Mouse (Mus musculus) CH12.LX (cell line): ENCODE data around the gene Hist1h2ae. TPM values are rescaled to one million over a fixed set of nuclear protein-coding genes. Genes with fewer than 3 reads are reported as not detected.

Experiments used
- DNase-seq: peaks from one replicate; pipeline ENCODE4 v3.0.0-alpha.2; 2013; ENCODE audit errors: extremely low read depth
- H3K27ac ChIP-seq: 2 replicates; pipeline ENCODE4 v1.5.1; 2012; ENCODE audit warnings: low read depth, mild to moderate bottlenecking, control low read depth, moderate library complexity; ENCODE audit not compliant: insufficient read depth
- H3K27me3 ChIP-seq: replicated peaks from 2 replicates; pipeline ENCODE3; 2012; ENCODE audit warnings: inconsistent platforms
- H3K36me3 ChIP-seq, 2 experiments: replicated peaks in 1 of 2; 2 replicates each; pipeline versions ENCODE3 to v1.6.1; 2012; ENCODE audit warnings: inconsistent platforms in 1 of 2, low read length in 1 of 2, mild to moderate bottlenecking in 1 of 2, mixed read lengths in 1 of 2, moderate library complexity in 1 of 2; ENCODE audit not compliant: control insufficient read depth in 1 of 2, insufficient read depth in 1 of 2
- H3K4me1 ChIP-seq, 2 experiments: 2 replicates each; pipeline ENCODE4 v1.6.1; 2012; ENCODE audit warnings: inconsistent platforms in 1 of 2, moderate library complexity in 1 of 2; ENCODE audit not compliant: insufficient read depth in 2 of 2, control insufficient read depth in 1 of 2
- H3K4me2 ChIP-seq: 2 replicates; pipeline ENCODE4 v1.6.1; 2012; ENCODE audit warnings: low read depth, mild to moderate bottlenecking, control low read depth; ENCODE audit not compliant: poor library complexity, insufficient read depth, severe bottlenecking
- H3K4me3 ChIP-seq, 3 experiments: fragments of 150-350 bp in 1 of 3; sonication (generic) in 1 of 3; replicated peaks in 1 of 3; 2 replicates each; pipeline versions ENCODE3 to v1.5.1; 2011 to 2012; ENCODE audit warnings: low read depth in 2 of 3, low read length in 2 of 3, mild to moderate bottlenecking in 2 of 3, moderate library complexity in 2 of 3, control low read depth in 1 of 3, improper control_type of control experiment in 1 of 3, inconsistent platforms in 1 of 3, mixed read lengths in 1 of 3; ENCODE audit not compliant: poor library complexity in 1 of 3
- H3K79me2 ChIP-seq: replicated peaks from 2 replicates; pipeline ENCODE4 v1.6.1; 2012; ENCODE audit warnings: mild to moderate bottlenecking, moderate library complexity; ENCODE audit not compliant: control insufficient read depth, poor library complexity, insufficient read depth, severe bottlenecking; ENCODE audit errors: extremely low read depth
- H3K9ac ChIP-seq: 2 replicates; pipeline ENCODE4 v1.6.1; 2012; ENCODE audit warnings: low read depth, mild to moderate bottlenecking, control low read depth, moderate library complexity; ENCODE audit not compliant: insufficient read depth
- H3K9me3 ChIP-seq: replicated peaks from 2 replicates; pipeline ENCODE3; 2012; ENCODE audit warnings: low read length, inconsistent platforms, mixed read lengths
- BHLHE40 ChIP-seq: IDR thresholded peaks from 2 replicates; pipeline ENCODE4 v1.6.1; 2011; ENCODE audit warnings: mild to moderate bottlenecking, low read depth, low read length, improper control_type of control experiment
- CHD1 ChIP-seq: IDR thresholded peaks from 2 replicates; pipeline ENCODE4 v1.6.1; 2012; ENCODE audit warnings: low read depth, low read length, improper control_type of control experiment, inconsistent platforms
- CHD2 ChIP-seq: IDR thresholded peaks from 2 replicates; pipeline ENCODE4 v1.6.1; 2011; ENCODE audit warnings: low read length, improper control_type of control experiment
- ETS1 ChIP-seq: conservative IDR thresholded peaks from 2 replicates; pipeline ENCODE4 v1.6.1; 2012; ENCODE audit warnings: low read depth, mild to moderate bottlenecking, inconsistent platforms, low read length, improper control_type of control experiment, moderate library complexity
- GABPA ChIP-seq: IDR thresholded peaks from 2 replicates; pipeline ENCODE4 v1.6.1; 2012; ENCODE audit warnings: low read depth, low read length, improper control_type of control experiment, inconsistent platforms; ENCODE audit not compliant: insufficient replicate concordance
- HCFC1 ChIP-seq: IDR thresholded peaks from 2 replicates; pipeline ENCODE4 v1.6.1; 2012; ENCODE audit warnings: low read depth, mild to moderate bottlenecking, inconsistent platforms, low read length, improper control_type of control experiment
- IRF4 ChIP-seq: IDR thresholded peaks from 2 replicates; pipeline ENCODE4 v1.6.1; 2014; ENCODE audit warnings: low read depth, mild to moderate bottlenecking, inconsistent platforms, low read length, improper control_type of control experiment
- JUN ChIP-seq: IDR thresholded peaks from 2 replicates; pipeline ENCODE4 v1.6.1; 2011; ENCODE audit warnings: low read depth, mild to moderate bottlenecking, low read length, improper control_type of control experiment, moderate library complexity; ENCODE audit not compliant: insufficient read depth
- JUND ChIP-seq: conservative IDR thresholded peaks from 2 replicates; pipeline ENCODE4 v1.6.1; 2011; ENCODE audit warnings: low read depth, low read length, improper control_type of control experiment
- KAT2A ChIP-seq: IDR thresholded peaks from 2 replicates; pipeline ENCODE4 v1.6.1; 2012; ENCODE audit warnings: low read length, improper control_type of control experiment, inconsistent platforms; ENCODE audit not compliant: insufficient replicate concordance
- MAX ChIP-seq: IDR thresholded peaks from 2 replicates; pipeline ENCODE4 v1.6.1; 2011; ENCODE audit warnings: low read length, improper control_type of control experiment
- NELFE ChIP-seq: IDR thresholded peaks from 2 replicates; pipeline ENCODE4 v1.6.1; 2011; ENCODE audit warnings: low read depth, low read length, improper control_type of control experiment
- POLR2A ChIP-seq: IDR thresholded peaks from 2 replicates; pipeline ENCODE4 v1.6.1; 2011; ENCODE audit warnings: low read depth, mild to moderate bottlenecking, improper control_type of control experiment, low read length
- RCOR1 ChIP-seq: conservative IDR thresholded peaks from 2 replicates; pipeline ENCODE4 v1.6.1; 2012; ENCODE audit warnings: low read depth, mild to moderate bottlenecking, inconsistent platforms, low read length, improper control_type of control experiment
- TBP ChIP-seq: conservative IDR thresholded peaks from 2 replicates; pipeline ENCODE4 v1.6.1; 2011; ENCODE audit warnings: low read depth, low read length, improper control_type of control experiment
- UBTF ChIP-seq: IDR thresholded peaks from 2 replicates; pipeline ENCODE4 v1.6.1; 2012; ENCODE audit warnings: low read depth, mild to moderate bottlenecking, inconsistent platforms, low read length, improper control_type of control experiment, moderate library complexity
- ZKSCAN1 ChIP-seq: IDR thresholded peaks from 2 replicates; pipeline ENCODE4 v1.6.1; 2012; ENCODE audit warnings: low read depth, inconsistent platforms, low read length, improper control_type of control experiment, borderline replicate concordance
- ZMIZ1 ChIP-seq: IDR thresholded peaks from 2 replicates; pipeline ENCODE4 v1.6.1; 2012; ENCODE audit warnings: low read depth, mild to moderate bottlenecking, inconsistent platforms, low read length, improper control_type of control experiment
- dilution Hi-C: fragments of 300-500 bp; cut with MboI; formaldehyde crosslinking; loops from 2 replicates; pipeline ENCODE4 v1.14.3; 2020; ENCODE audit warnings: low sequenced_read_pairs; ENCODE audit not compliant: extremely low pct_unique_long_range_greater_than_20kb, extremely low pct_ligation_motif_present
- in situ Hi-C: fragments of 300-500 bp; cut with MboI; formaldehyde crosslinking; loops from 3 replicates; pipeline ENCODE4 v1.14.3; 2019; ENCODE audit warnings: low sequenced_read_pairs, low pct_ligation_motif_present, low pct_unique_long_range_greater_than_20kb, mixed read lengths
- polyA plus RNA-seq: library from polyadenylated mRNA; unstranded; fragments of >175 nt; gene quantifications from 2 replicates; pipeline ENCODE4 v1.2.1, GENCODE M21; 2012; ENCODE audit warnings: low read depth; ENCODE audit not compliant: insufficient read length
- total RNA-seq, 2 experiments: library from RNA; depleted of rRNA; stranded (reverse); fragments of 300-350 nt in 1 of 2; fragments of >200 nt in 1 of 2; gene quantifications; 2 replicates each; pipeline ENCODE4 v1.2.3; 2012 to 2014

Gene Hist1h2ae
- total and polyA plus RNA-seq, 3 experiments: 3.5 to 648 (median 16.3) TPM

DNA sequence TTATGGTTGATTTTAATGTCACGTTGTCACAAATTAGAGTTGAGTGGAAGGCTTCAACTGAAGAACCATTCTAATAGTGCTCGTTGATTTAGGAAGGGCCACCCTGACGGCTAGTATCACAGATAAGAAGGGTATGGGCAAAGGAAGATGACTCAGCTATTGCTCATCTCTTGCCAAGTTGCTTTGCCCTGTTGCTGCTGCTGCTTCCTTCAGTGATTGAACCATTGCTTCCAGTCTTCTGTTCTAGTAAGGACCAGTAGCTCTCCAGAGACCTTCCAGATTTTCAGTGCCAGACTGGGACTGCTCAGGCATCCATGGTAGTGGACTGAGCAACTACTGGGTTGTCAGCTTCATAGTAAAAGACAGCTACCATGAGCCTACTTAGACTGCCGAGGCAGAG is 38.2 kb upstream of the Hist1h2ae start:
- Histone ChIP-seq H3K27me3 (no peaks in the 10 kb centered on the region), H3K9me3 (no peaks in the 10 kb centered on the region), H3K36me3 (peaks cover 2 to 34% of the 10 kb centered on the region in 2 experiments), H3K79me2 (no peaks in the 10 kb centered on the region), H3K27ac (no peak overlapping the region), H3K9ac (no peak overlapping the region), H3K4me3 (no peak overlapping the region), H3K4me2 (no peak overlapping the region), H3K4me1 (peaks cover 3 to 6% of the 10 kb centered on the region in 2 experiments; a peak in 3 of 4 replicates)
- in situ Hi-C loops: no loop called here
- DNase-seq: no peak
- dilution Hi-C loops: no loop called here
- no peak for TF ChIP-seq HCFC1
- no peak for TF ChIP-seq BHLHE40
- no peak for TF ChIP-seq MAX
- TF ChIP-seq JUND: no peak
- no peak for TF ChIP-seq CHD1
- TF ChIP-seq IRF4: no peak
- no peak for TF ChIP-seq JUN
- no peak for TF ChIP-seq ZMIZ1
- no peak for TF ChIP-seq ZKSCAN1

DNA sequence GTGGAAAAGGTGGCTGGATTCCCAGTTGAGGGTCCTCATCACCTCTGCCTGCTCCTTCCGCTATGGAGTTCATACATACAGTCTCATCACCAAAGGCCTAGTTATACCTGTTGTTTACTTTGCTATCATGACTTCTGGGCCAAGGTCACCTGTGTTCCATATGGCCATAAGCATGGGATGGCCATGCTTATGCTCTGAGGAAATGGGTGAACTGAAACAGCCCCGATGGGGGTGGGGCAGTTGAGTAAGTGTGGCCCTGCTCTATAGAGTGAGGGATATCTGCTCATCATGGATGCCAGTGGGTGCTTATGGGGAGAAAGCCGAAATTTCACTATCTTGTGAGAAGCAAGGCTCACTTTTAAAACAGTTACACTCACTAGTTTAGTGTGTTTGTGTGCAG is 34.0 kb upstream of the Hist1h2ae start:
- Histone ChIP-seq H3K36me3 (peaks cover 0 to 17% of the 10 kb centered on the region in 2 experiments), H3K27ac (no peak overlapping the region), H3K4me2 (no peak overlapping the region), H3K79me2 (no peaks in the 10 kb centered on the region), H3K9me3 (no peaks in the 10 kb centered on the region), H3K4me1 (no peaks in the 10 kb centered on the region), H3K4me3 (no peak overlapping the region), H3K9ac (no peak overlapping the region), H3K27me3 (no peaks in the 10 kb centered on the region)
- in situ Hi-C loops (no loop called here), dilution Hi-C loops (no loop called here)
- DNase-seq: no peak
- TF ChIP-seq JUN (no peak), KAT2A (no peak), HCFC1 (no peak), ZKSCAN1 (no peak)

DNA sequence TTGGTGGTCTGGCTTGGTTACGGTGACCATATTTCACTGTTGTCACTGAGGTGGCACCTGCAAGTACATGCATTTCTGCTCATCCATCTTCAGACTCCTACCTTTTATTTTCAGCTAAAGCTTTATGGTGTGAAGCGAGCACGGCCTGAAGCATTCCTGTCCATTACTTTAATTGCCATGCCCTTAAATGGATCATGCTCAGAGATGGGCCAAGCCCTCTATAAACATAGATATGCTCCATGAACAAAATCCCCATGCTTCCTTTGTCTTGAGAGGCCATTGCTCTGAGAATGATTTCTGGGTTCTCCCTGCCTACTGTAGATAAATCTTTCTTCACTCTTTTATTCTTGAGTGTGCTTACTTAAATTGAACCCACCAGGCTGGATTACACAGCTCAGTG is 33.4 kb upstream of the Hist1h2ae start:
- in situ Hi-C loops (no loop called here), dilution Hi-C loops (no loop called here)
- TF ChIP-seq JUN: no peak
- no peak for TF ChIP-seq TBP
- no peak for TF ChIP-seq NELFE
- no peak for TF ChIP-seq UBTF
- TF ChIP-seq GABPA: no peak
- TF ChIP-seq POLR2A: no peak
- TF ChIP-seq ETS1: no peak
- no peak for TF ChIP-seq MAX
- TF ChIP-seq CHD2: no peak
- TF ChIP-seq HCFC1: no peak
- no peak for TF ChIP-seq RCOR1
- TF ChIP-seq ZMIZ1: no peak
- no peak for TF ChIP-seq BHLHE40
- H3K9me3 ChIP-seq: no peaks in the 10 kb centered on the region
- peaks cover 0 to 17% of the 10 kb centered on the region in 2 experiments for H3K36me3 ChIP-seq
- H3K9ac ChIP-seq: no peak overlapping the region
- DNase-seq: no peak
- no peak overlapping the region for H3K4me2 ChIP-seq
- no peaks in the 10 kb centered on the region for H3K27me3 ChIP-seq
- no peak overlapping the region for H3K27ac ChIP-seq
- H3K79me2 ChIP-seq: no peaks in the 10 kb centered on the region
- H3K4me3 ChIP-seq: no peak overlapping the region
- H3K4me1 ChIP-seq: no peaks in the 10 kb centered on the region
